In the genomic region with DNA sequence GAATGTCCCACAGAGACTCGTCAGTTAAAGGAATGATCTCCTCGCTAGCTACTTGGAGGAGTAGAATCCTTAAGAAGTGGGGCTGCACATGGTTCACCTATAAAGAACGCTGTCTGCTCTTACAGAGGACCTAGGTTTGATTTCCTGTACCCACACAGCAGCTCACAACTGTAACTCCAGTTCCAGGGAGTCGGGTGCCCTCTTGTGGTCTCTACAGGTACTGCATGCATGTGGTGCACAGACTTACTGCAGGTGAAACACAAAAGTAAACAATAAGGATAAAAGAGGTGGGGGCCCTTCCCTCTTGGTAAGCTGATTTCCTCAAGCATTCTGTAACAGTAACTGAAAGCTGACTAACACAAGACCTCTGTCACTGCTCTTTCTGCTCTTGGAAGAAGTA, we compare ENCODE assay signal across 9 mouse cellular contexts.
A peak's percentile ranks its signal among the peaks of the same experiment; 100 is the strongest.
DNase-seq lines count a peak whose midpoint lies in the region; ATAC-seq and TF ChIP-seq lines count a peak whose summit lies in the region.
"Had no signal": no experiment of that assay in that cellular context is flagged by ENCODE, and none has a peak within 500 bp of the region (broad histone marks: within the 10 kb centered on the region; RNA-seq: fewer than 3 reads in every experiment).

No protein-coding gene starts in this region.

- H3K27ac ChIP-seq in heart, adult 2 months, result no peak overlapping the region
- H3K27ac ChIP-seq in heart, embryonic 11.5 days (ENCODE audit: low read depth, low read length), result no peak overlapping the region
- no peak overlapping the region for H3K27ac ChIP-seq in embryonic fibroblast, embryonic 13.5 days (ENCODE audit: insufficient read depth, low read length)
- no peak overlapping the region for H3K27ac ChIP-seq in hindbrain, embryonic 12.5 days
- H3K27ac ChIP-seq: neural tube, embryonic 13.5 days had no signal

- H3K4me3 ChIP-seq in heart, adult 2 months, result no peak overlapping the region
- no peak overlapping the region for H3K4me3 ChIP-seq in heart, embryonic 11.5 days (ENCODE audit: low read depth, low read length)
- H3K4me3 ChIP-seq in embryonic fibroblast, embryonic 13.5 days (ENCODE audit: insufficient read depth, low read length), result no peak overlapping the region
- no peak overlapping the region for H3K4me3 ChIP-seq in hindbrain, embryonic 12.5 days
- H3K4me3 ChIP-seq: neural tube, embryonic 13.5 days had no signal

- H3K36me3 ChIP-seq in heart, adult 2 months (ENCODE audit: control insufficient read depth, insufficient read depth, low read length), result no peaks in the 10 kb centered on the region
- no peaks in the 10 kb centered on the region; the same call in 1 of the 2 replicates for H3K36me3 ChIP-seq in heart, embryonic 11.5 days (ENCODE audit: control insufficient read depth, insufficient read depth, low read length)
- H3K36me3 ChIP-seq in splenic B cell, adult 2 months (ENCODE audit: control insufficient read depth, insufficient read depth, low read length, poor library complexity, severe bottlenecking), result no peaks in the 10 kb centered on the region; the same call in 1 of the 2 replicates
- H3K36me3 ChIP-seq in hindbrain, embryonic 12.5 days, result no peaks in the 10 kb centered on the region
- H3K36me3 ChIP-seq: neural tube, embryonic 13.5 days had no signal

- H3K4me1 ChIP-seq in heart, adult 2 months (ENCODE audit: control insufficient read depth, insufficient read depth, low read length), result no peaks in the 10 kb centered on the region
- H3K4me1 ChIP-seq in heart, embryonic 11.5 days (ENCODE audit: control insufficient read depth, insufficient read depth, low read length), result no peaks in the 10 kb centered on the region
- no peaks in the 10 kb centered on the region for H3K4me1 ChIP-seq in embryonic fibroblast, embryonic 13.5 days (ENCODE audit: control insufficient read depth, insufficient read depth, low read length)
- H3K4me1 ChIP-seq in hindbrain, embryonic 12.5 days, result peaks cover 9% of the 10 kb centered on the region; the same call in 1 of the 2 replicates

- peak; percentile 78 for TF ChIP-seq CTCF in heart, adult 2 months (IDR thresholded peaks at IDR 0.05)
- peak; percentile 49; the same call in 1 of the 2 replicates for TF ChIP-seq CTCF in embryonic fibroblast, embryonic 13.5 days (IDR thresholded peaks at IDR 0.05; ENCODE audit: borderline replicate concordance, insufficient read depth, low read length)

- H3K4me2 ChIP-seq in heart, embryonic 11.5 days, result no peak overlapping the region
- H3K4me2 ChIP-seq in hindbrain, embryonic 12.5 days (replicated peaks), result no peak overlapping the region
- H3K4me2 ChIP-seq: neural tube, embryonic 13.5 days had no signal

- peak in 1 of 2 experiments; percentile 30 for DNase-seq in heart, adult 2 months
- peak; percentile 43 for DNase-seq in spleen, adult 12 weeks (ENCODE audit: low spot score)
- DNase-seq in spleen, postnatal 36 days (ENCODE audit: low spot score in 2 of 2), result no peak
- peak; percentile 60 for DNase-seq in splenic B cell, adult 2 months (ENCODE audit: low read depth, low spot score)
- DNase-seq in urinary bladder, postnatal 25 days (ENCODE audit: low spot score), result no peak

- H3K9ac ChIP-seq in heart, adult 2 months (ENCODE audit: low read depth, low read length), result no peak overlapping the region
- no peak overlapping the region for H3K9ac ChIP-seq in heart, embryonic 11.5 days (ENCODE audit: low read depth, low read length)
- no peak overlapping the region for H3K9ac ChIP-seq in hindbrain, embryonic 12.5 days
- H3K9ac ChIP-seq: neural tube, embryonic 13.5 days had no signal

- 78% methylated on average over 4 of the region's 4 CpGs for WGBS in heart, adult 2 months
- WGBS in heart, embryonic 11.5 days (ENCODE audit: insufficient replicate concordance), result 67% methylated on average over 4 of the region's 4 CpGs
- 70% methylated on average over 4 of the region's 4 CpGs for WGBS in hindbrain, embryonic 12.5 days

- no peaks in the 10 kb centered on the region for H3K27me3 ChIP-seq in heart, adult 2 months (ENCODE audit: control insufficient read depth, insufficient read depth, low read length)
- H3K27me3 ChIP-seq in heart, embryonic 11.5 days (ENCODE audit: control insufficient read depth, insufficient read depth, low read length), result peaks cover 5% of the 10 kb centered on the region; the same call in 1 of the 2 replicates
- H3K27me3 ChIP-seq in splenic B cell, adult 2 months (ENCODE audit: control insufficient read depth, insufficient read depth, low read length, poor library complexity, severe bottlenecking), result no peaks in the 10 kb centered on the region
- H3K27me3 ChIP-seq in hindbrain, embryonic 12.5 days, result peaks cover 6% of the 10 kb centered on the region; the same call in 1 of the 2 replicates

- no peak for TF ChIP-seq POLR2A in heart, adult 2 months (IDR thresholded peaks at IDR 0.05; ENCODE audit: insufficient read depth, low read depth, low read length)
- TF ChIP-seq POLR2A in embryonic fibroblast, embryonic 13.5 days (IDR thresholded peaks at IDR 0.05; ENCODE audit: low read depth, low read length), result no peak

- H3K9me3 ChIP-seq in heart, embryonic 11.5 days (replicated peaks; ENCODE audit: control insufficient read depth, low read length), result no peaks in the 10 kb centered on the region; the same call in 1 of the 2 replicates
- 0 out of 2 replicates have a peak, but pooled peaks cover 4% of the 10 kb centered on the region for H3K9me3 ChIP-seq in hindbrain, embryonic 12.5 days (replicated peaks)

- H3K79me2 ChIP-seq in heart, adult 2 months (replicated peaks; ENCODE audit: control insufficient read depth, insufficient read depth, low read length), result no peaks in the 10 kb centered on the region

- intact Hi-C loops in heart, adult 2 months (cut with DNase I), result loop anchor here (5.0 kb wide), 1 partner anchor 89 kb away; no protein-coding TSS in a partner anchor

- ATAC-seq in heart, embryonic 11.5 days (replicated peaks; ENCODE audit: insufficient number of reproducible peaks, low FRiP score, low TSS enrichment), result no peak
- ATAC-seq in hindbrain, embryonic 12.5 days (ENCODE audit: low FRiP score), result no peak

- TF ChIP-seq EP300 in heart, adult 2 months (IDR thresholded peaks at IDR 0.05; ENCODE audit: insufficient read depth, low read depth, low read length), result no peak

Comparison
In these comparisons a context has a peak if more than half of its experiments do, and no peak if none do; other contexts are left out.
1. DNase-seq: peak in spleen, adult 12 weeks (single experiment) and splenic B cell, adult 2 months (single experiment); none in spleen, postnatal 36 days (0 of 2) and urinary bladder, postnatal 25 days (single experiment).